In the genomic region with DNA sequence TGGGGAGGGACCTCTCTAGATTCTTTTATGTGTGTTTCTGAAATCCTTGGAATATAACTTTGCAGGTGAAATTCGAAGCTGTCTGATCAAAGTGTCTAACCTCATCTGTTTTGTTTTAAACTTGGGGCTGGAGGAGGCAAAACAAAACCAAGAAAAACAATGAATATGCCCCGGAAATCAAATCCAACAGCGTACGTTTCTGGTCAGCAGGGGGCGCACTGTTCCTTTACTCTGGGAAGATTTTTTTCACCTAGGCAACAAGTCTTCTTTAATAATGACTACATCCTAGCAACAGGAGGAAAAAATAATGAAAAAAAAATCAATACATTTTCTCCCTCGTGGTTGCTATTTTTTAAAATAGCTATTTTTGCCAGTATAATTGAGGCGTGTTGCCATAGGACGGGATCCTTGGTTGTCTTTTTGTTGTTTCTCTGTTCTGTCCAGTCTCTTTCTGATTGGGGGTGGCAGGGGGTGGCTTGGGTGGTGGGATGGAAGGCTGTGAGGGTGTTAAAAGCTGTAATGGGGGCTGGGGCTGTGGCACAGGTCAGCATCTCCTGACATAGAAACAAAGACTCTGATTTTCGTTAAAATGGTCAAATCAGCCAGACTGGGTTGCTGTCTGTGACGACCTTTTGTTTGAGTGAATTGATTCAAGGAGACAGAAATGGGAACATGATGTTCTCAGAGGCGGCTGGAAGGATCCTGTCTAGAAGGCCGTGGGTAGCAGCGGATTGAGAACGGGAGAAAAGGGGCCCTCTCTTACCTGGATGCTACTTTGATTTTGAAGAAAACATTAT, we compare ENCODE assay signal across 9 mouse cellular contexts. TPM values are rescaled to one million over a fixed set of nuclear protein-coding genes. Genes with fewer than 3 reads are reported as not detected.
DNase-seq lines count a peak whose midpoint lies in the region; ATAC-seq and TF ChIP-seq lines count a peak whose summit lies in the region.
"Had no signal": no experiment of that assay in that cellular context is flagged by ENCODE, and none has a peak within 500 bp of the region (broad histone marks: within the 10 kb centered on the region; RNA-seq: fewer than 3 reads in every experiment).

No protein-coding gene starts in this region.

- WGBS in cerebellum, adult 2 months: 26% methylated on average over 14 of the region's 14 CpGs
- WGBS in hindbrain, embryonic 14.5 days: 27% methylated on average over 14 of the region's 14 CpGs
- WGBS in midbrain, embryonic 14.5 days: 19% methylated on average over 14 of the region's 14 CpGs

- TF ChIP-seq CTCF in cerebellum, adult 2 months (IDR thresholded peaks at IDR 0.05; ENCODE audit: borderline replicate concordance, insufficient read depth, low read depth, low read length): peak; percentile 64; the same call in 1 of the 2 replicates

- H3K4me1 ChIP-seq in cerebellum, adult 2 months (ENCODE audit: control insufficient read depth, insufficient read depth, low read length): no peaks in the 10 kb centered on the region
- H3K4me1 ChIP-seq in hindbrain, embryonic 14.5 days (replicated peaks; ENCODE audit: control insufficient read depth, insufficient read depth, low read length): peaks cover 4% of the 10 kb centered on the region
- H3K4me1 ChIP-seq in midbrain, embryonic 14.5 days (ENCODE audit: control insufficient read depth, insufficient read depth, low read length): no peaks in the 10 kb centered on the region

- H3K36me3 ChIP-seq in hindbrain, embryonic 14.5 days (replicated peaks; ENCODE audit: control insufficient read depth, insufficient read depth): no peaks in the 10 kb centered on the region
- no peaks in the 10 kb centered on the region for H3K36me3 ChIP-seq in midbrain, embryonic 14.5 days (ENCODE audit: control insufficient read depth, insufficient read depth, low read length)

- no peak for TF ChIP-seq POLR2A in cerebellum, adult 2 months (IDR thresholded peaks at IDR 0.05; ENCODE audit: borderline replicate concordance, insufficient read depth, low read length)

- H3K4me2 ChIP-seq in hindbrain, embryonic 14.5 days (replicated peaks): peak overlapping the region; percentile 29
- peak overlapping the region; percentile 23; the same call in 1 of the 2 replicates for H3K4me2 ChIP-seq in midbrain, embryonic 14.5 days (ENCODE audit: low read length)

- no peaks in the 10 kb centered on the region for H3K27me3 ChIP-seq in cerebellum, adult 2 months (ENCODE audit: control insufficient read depth, insufficient read depth, low read length)
- no peaks in the 10 kb centered on the region for H3K27me3 ChIP-seq in hindbrain, embryonic 14.5 days (ENCODE audit: control insufficient read depth, insufficient read depth, low read length)
- no peaks in the 10 kb centered on the region for H3K27me3 ChIP-seq in midbrain, embryonic 14.5 days (ENCODE audit: control insufficient read depth, insufficient read depth, low read length)

- H3K9ac ChIP-seq in hindbrain, embryonic 14.5 days: no peak overlapping the region; the same call in 1 of the 2 replicates
- H3K9ac ChIP-seq in midbrain, embryonic 14.5 days (replicated peaks; ENCODE audit: low read length): no peak overlapping the region

- H3K9me3 ChIP-seq in hindbrain, embryonic 14.5 days (ENCODE audit: control insufficient read depth, low read length): no peaks in the 10 kb centered on the region
- H3K9me3 ChIP-seq in midbrain, embryonic 14.5 days (ENCODE audit: control insufficient read depth, low read length): no peaks in the 10 kb centered on the region

- no peak overlapping the region for H3K4me3 ChIP-seq in cerebellum, adult 2 months (replicated peaks; ENCODE audit: insufficient read depth, low read depth, low read length)
- no peak overlapping the region for H3K4me3 ChIP-seq in hindbrain, embryonic 14.5 days (replicated peaks; ENCODE audit: low read length)
- no peak overlapping the region for H3K4me3 ChIP-seq in midbrain, embryonic 14.5 days (replicated peaks; ENCODE audit: low read depth, low read length)

- intact Hi-C loops in left cerebral cortex, postnatal 10 days (cut with DNase I): loop anchor here (2.0 to 5.0 kb wide), 4 partner anchors 38 to 220 kb away; no protein-coding TSS in a partner anchor

- no peak for ATAC-seq in cerebellum, adult (ENCODE audit: insufficient number of reproducible peaks, low FRiP score, low TSS enrichment)
- ATAC-seq in hindbrain, embryonic 14.5 days (ENCODE audit: low FRiP score): no peak
- ATAC-seq in midbrain, embryonic 14.5 days (ENCODE audit: low FRiP score, low TSS enrichment): no peak; the same call in 1 of the 2 replicates

- peak; percentile 63 for DNase-seq in cerebellum, adult 11 months
- peak; percentile 62 to 79 for DNase-seq in cerebellum, adult 2 months
- peak; percentile 54 to 93 for DNase-seq in frontal cortex, adult 2 months (ENCODE audit: extremely low spot score in 1 of 2, low spot score in 1 of 2)
- DNase-seq in hindbrain, embryonic 14.5 days (ENCODE audit: low spot score): peak; percentile 90
- peak; percentile 82 for DNase-seq in left cerebral cortex, postnatal 10 days (ENCODE audit: extremely low spot score in 1 of 2, low spot score in 2 of 2)
- DNase-seq in midbrain, embryonic 14.5 days: peak; percentile 93
- peak; percentile 28 to 54 for DNase-seq in spleen, postnatal 14 days (ENCODE audit: low spot score in 2 of 2)

- H3K27ac ChIP-seq in cerebellum, adult 2 months (ENCODE audit: insufficient read depth, low read length): no peak overlapping the region
- H3K27ac ChIP-seq in hindbrain, embryonic 14.5 days: 0 out of 2 replicates have a peak overlapping the region, but pooled peaks have one; percentile 41
- peak overlapping the region; percentile 43; the same call in 1 of the 2 replicates for H3K27ac ChIP-seq in midbrain, embryonic 14.5 days (replicated peaks; ENCODE audit: low read depth, low read length)

RNA-seq across cellular contexts. Expression of gene Uox, which starts 5.8 kb away (rescaled TPM):
- polyA plus RNA-seq in cerebellum, adult 2 months (2012; rRNA removed): 0.13 and 0.35 TPM in 2 replicates
- 0.20 and 0.34 TPM in 2 replicates for polyA plus RNA-seq in frontal cortex, adult 2 months (2012; rRNA removed)
- polyA plus RNA-seq in hindbrain, embryonic 14.5 days (2014; fragmentation: Nextera tagmentation; extraction: Ambion mirVana): not detected in 2 replicates
- total RNA-seq in left cerebral cortex, postnatal 10 days (2021): under 1 TPM; 0.58 to 0.99 TPM
- not detected in 2 replicates for polyA plus RNA-seq in midbrain, embryonic 14.5 days (2014; fragmentation: Nextera tagmentation; extraction: Ambion mirVana)
- polyA plus RNA-seq: stomach, embryonic 14.5 days had no signal

RNA-seq across cellular contexts. Expression of gene Rpf1, which starts 43.2 kb away (rescaled TPM):
- polyA plus RNA-seq in cerebellum, adult 2 months (2012; rRNA removed): 19.6 and 20.6 TPM in 2 replicates
- 18.9 and 19.7 TPM in 2 replicates for polyA plus RNA-seq in frontal cortex, adult 2 months (2012; rRNA removed)
- polyA plus RNA-seq in hindbrain, embryonic 14.5 days (2014; fragmentation: Nextera tagmentation; extraction: Ambion mirVana): 35.4 and 40.7 TPM in 2 replicates
- 10 to 100 TPM; 14.6 to 15.3 TPM for total RNA-seq in left cerebral cortex, postnatal 10 days (2021)
- 46.1 and 49.4 TPM in 2 replicates for polyA plus RNA-seq in midbrain, embryonic 14.5 days (2014; fragmentation: Nextera tagmentation; extraction: Ambion mirVana)

RNA-seq across cellular contexts. Expression of gene Dnase2b, which starts 50.9 kb away (rescaled TPM):
- polyA plus RNA-seq in cerebellum, adult 2 months (2012; rRNA removed): not detected in 2 replicates
- polyA plus RNA-seq in frontal cortex, adult 2 months (2012; rRNA removed): not detected in 2 replicates
- not detected in 2 replicates for polyA plus RNA-seq in hindbrain, embryonic 14.5 days (2014; fragmentation: Nextera tagmentation; extraction: Ambion mirVana)
- total RNA-seq in left cerebral cortex, postnatal 10 days (2021): not detected
- not detected in 2 replicates for polyA plus RNA-seq in midbrain, embryonic 14.5 days (2014; fragmentation: Nextera tagmentation; extraction: Ambion mirVana)
- polyA plus RNA-seq: stomach, embryonic 14.5 days had no signal

Comparison
In these comparisons a context has a peak if more than half of its experiments do, and no peak if none do; other contexts are left out.
1. DNase-seq: peak in every context shown above with its lines; median percentile 93 in midbrain, embryonic 14.5 days; 90 in hindbrain, embryonic 14.5 days; 82 in left cerebral cortex, postnatal 10 days; 74 in frontal cortex, adult 2 months; 70 in cerebellum, adult 2 months; 63 in cerebellum, adult 11 months; 41 in spleen, postnatal 14 days.